Mouse (Mus musculus): ENCODE results near the gene Cln5.

GRCm38 (mm10) chr14:103099238-103099933, 29.4 kb downstream of the Cln5 start, which contains the start of gene Fbxl3:
- TF ChIP-seq CTCF (IDR thresholded peaks at IDR 0.05; ENCODE audit: low read depth) (0 out of 2 replicates have a peak, but pooled peaks have one; percentile 13), EP300 (optimal IDR thresholded peaks at IDR 0.05) (peak; percentile 60)
